ENCODE assay signal across 29 mouse cellular contexts in the genomic region with DNA sequence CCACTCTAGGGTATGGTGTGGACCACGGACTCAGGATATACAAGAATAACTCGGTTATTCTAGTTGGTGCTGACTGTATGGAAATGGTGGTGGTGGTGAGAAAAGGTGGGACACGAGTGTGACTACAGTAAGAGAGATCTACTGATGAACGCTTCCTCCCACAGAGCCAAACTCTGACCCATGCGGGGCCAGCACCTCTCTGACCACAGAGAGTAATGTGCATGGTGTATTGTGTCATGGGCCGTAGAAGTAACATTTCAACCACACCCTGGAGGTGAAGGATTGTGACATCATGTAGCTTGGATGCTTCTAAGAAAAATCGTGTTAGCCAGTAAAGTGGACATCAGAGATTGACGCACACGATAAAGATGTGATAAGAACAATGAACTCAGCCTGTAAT. TPM values are rescaled to one million over a fixed set of nuclear protein-coding genes. Genes with fewer than 3 reads are reported as not detected.
"Had no signal": no experiment of that assay in that cellular context is flagged by ENCODE, and none has a peak within 500 bp of the region (broad histone marks: within the 10 kb centered on the region; RNA-seq: fewer than 3 reads in every experiment).

No protein-coding gene starts in this region.

- ATAC-seq: liver, postnatal 0 days; lung, postnatal 0 days; midbrain, embryonic 13.5 days had no signal

- H3K27ac ChIP-seq: limb, embryonic 12.5 days; limb, embryonic 15.5 days; liver, embryonic 14.5 days; midbrain, embryonic 10.5 days; midbrain, embryonic 13.5 days; neural tube, embryonic 13.5 days had no signal

- H3K4me1 ChIP-seq: limb, embryonic 12.5 days; limb, embryonic 15.5 days; midbrain, embryonic 10.5 days; neural tube, embryonic 13.5 days had no signal

- H3K9me3 ChIP-seq: limb, embryonic 12.5 days; limb, embryonic 15.5 days; megakaryocyte, embryonic 14.5 days; midbrain, embryonic 10.5 days; midbrain, embryonic 13.5 days; neural tube, embryonic 13.5 days had no signal

- H3K4me3 ChIP-seq: limb, embryonic 12.5 days; limb, embryonic 15.5 days; megakaryocyte, embryonic 14.5 days; midbrain, embryonic 10.5 days; midbrain, embryonic 13.5 days; neural tube, embryonic 13.5 days had no signal

- H3K27me3 ChIP-seq: limb, embryonic 12.5 days; limb, embryonic 15.5 days; midbrain, embryonic 13.5 days; neural tube, embryonic 13.5 days had no signal

- H3K4me2 ChIP-seq: limb, embryonic 12.5 days; limb, embryonic 15.5 days; liver, embryonic 11.5 days; lung, embryonic 14.5 days; midbrain, embryonic 13.5 days; neural tube, embryonic 13.5 days had no signal

- H3K9ac ChIP-seq: limb, embryonic 12.5 days; limb, embryonic 15.5 days; liver, embryonic 14.5 days; liver, postnatal 0 days; lung, embryonic 14.5 days; midbrain, embryonic 13.5 days; neural tube, embryonic 13.5 days had no signal

- DNase-seq: kidney, adult 18-20 months; kidney, adult 9 months; kidney, postnatal 25 days; left cerebral cortex, postnatal 4 days; liver, postnatal 0 days; lung, embryonic 14.5 days; thymus, adult 18-20 months; thymus, postnatal 36 days had no signal

- H3K36me3 ChIP-seq: limb, embryonic 12.5 days; limb, embryonic 15.5 days; midbrain, embryonic 10.5 days; midbrain, embryonic 13.5 days; neural tube, embryonic 13.5 days had no signal

RNA-seq across cellular contexts. Expression of gene Rpl9-ps1, which starts 16.6 kb away (rescaled TPM):
- total RNA-seq: layer of hippocampus, adult 8-10 months; layer of hippocampus, postnatal 14 days; left cerebral cortex, adult 8-10 months; left cerebral cortex, postnatal 14 days; left cerebral cortex, postnatal 4 days; midbrain, postnatal 0 days had no signal
- polyA plus RNA-seq: kidney, embryonic 16.5 days; large intestine, adult 2 months; limb, embryonic 12.5 days; limb, embryonic 15.5 days; liver, embryonic 11.5 days; liver, embryonic 14.5 days; liver, postnatal 0 days; lung, embryonic 14.5 days; lung, postnatal 0 days; midbrain, embryonic 10.5 days; midbrain, embryonic 13.5 days; midbrain, postnatal 0 days; neural tube, embryonic 13.5 days; small intestine, adult 2 months; spleen, adult 2 months; stomach, embryonic 16.5 days; testis, adult 2 months; urinary bladder, adult 2 months had no signal

RNA-seq across cellular contexts. Expression of gene Ccl3, which starts 20.3 kb away (rescaled TPM):
- total RNA-seq: layer of hippocampus, postnatal 14 days; left cerebral cortex, postnatal 14 days had no signal
- polyA plus RNA-seq: limb, embryonic 12.5 days; testis, adult 2 months had no signal

RNA-seq across cellular contexts. Expression of gene Ccl4, which starts 33.6 kb away (rescaled TPM):
- total RNA-seq: layer of hippocampus, postnatal 14 days; left cerebral cortex, postnatal 14 days; left cerebral cortex, postnatal 4 days; midbrain, postnatal 0 days had no signal
- polyA plus RNA-seq: midbrain, embryonic 10.5 days; midbrain, embryonic 13.5 days; midbrain, postnatal 0 days; testis, adult 2 months had no signal
